Mouse (Mus musculus) spleen, embryonic (tissue): ENCODE data around the gene P2ry12.

Experiments
- CTCF ChIA-PET: fragments of 350-600 bp; sonication (Branson Sonifier 250); formaldehyde crosslinking; loops from one replicate; lab custom pipeline; 2022; lab: Charles Lee

P2ry12 gene

DNA sequence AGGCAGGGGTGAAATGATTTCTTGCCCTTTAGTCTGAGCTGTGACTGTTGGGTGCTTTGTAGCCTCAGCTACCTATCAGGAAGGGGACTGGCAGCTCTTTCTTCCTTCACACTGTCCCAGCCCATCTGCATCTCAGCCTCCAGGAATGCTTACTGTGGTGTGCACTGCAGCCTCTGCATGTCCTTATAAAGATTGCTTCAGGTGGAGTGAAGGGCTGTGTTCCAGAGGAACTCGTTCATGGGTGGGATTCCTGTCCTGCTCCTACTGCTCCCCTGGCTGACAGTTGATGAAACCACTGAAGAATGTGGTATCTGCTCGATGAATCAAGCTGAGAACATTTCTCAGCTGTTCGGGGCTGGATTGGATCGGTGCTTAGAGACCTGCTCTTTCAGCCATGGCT, 75.3 kb downstream of the P2ry12 start:
- CTCF ChIA-PET = interaction anchor here (0.7 kb wide), 1 partner anchor 478 kb away, joined by 3 read pairs; no protein-coding TSS in a partner anchor

DNA sequence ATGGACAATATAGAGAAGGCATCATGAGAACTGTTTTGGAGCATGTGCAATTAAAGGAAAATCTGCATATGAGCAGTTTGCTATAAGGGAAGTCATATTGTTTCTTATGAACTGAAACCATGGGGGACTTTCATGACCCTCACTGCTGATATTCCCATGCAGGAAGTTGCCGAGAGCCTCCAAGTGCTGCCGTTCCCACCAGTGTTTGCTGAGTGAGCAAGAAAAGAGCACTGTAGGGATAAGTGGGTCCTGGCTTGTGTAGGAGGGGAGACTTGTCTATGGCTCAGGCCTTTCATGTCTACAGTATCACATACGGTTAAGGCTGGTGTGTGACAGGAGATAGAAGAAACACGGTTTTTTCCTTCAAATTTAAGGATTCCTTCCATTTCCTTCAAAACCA, 77.0 kb downstream of the P2ry12 start:
- CTCF ChIA-PET = no interaction called here

DNA sequence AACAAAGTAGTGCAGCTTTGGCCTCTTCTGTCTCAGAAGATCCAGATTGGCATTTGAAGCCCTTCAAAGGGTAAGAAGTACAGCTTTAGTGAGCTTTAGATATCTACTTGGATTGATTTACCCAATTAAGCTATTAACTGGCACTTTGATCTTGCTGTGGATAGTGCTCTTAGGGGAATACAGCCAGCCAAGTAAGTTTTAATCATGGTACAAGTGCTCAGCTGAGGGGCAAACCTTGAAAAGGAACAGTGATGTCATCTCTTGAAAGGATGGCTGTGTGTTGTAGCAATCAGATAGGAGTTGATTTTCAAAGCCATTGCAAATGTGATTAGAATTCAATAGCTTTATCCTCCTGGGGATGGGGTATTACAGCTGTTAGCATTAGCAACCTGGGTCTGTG, 80.5 kb downstream of the P2ry12 start:
- CTCF ChIA-PET = no interaction called here

DNA sequence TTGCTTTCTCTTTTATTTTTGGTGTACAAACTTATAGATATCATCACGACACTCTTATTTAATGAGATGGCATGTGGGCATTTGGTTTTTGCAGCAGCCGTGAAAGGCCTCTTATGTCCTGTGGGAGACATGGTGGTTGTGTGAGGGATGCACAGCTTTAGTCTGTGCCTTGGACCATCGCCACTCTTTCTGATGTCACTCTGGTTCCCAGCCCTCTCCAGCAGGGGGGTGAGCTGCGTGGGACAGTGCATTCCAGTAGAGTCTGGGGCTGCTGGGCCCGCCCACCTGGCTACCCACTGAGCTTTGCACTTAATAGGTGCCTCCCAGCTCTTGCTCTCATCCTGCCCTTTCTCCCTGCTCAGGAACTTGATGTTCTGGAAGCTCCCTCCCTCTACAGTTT, 81.5 kb downstream of the P2ry12 start:
- CTCF ChIA-PET = no interaction called here

DNA sequence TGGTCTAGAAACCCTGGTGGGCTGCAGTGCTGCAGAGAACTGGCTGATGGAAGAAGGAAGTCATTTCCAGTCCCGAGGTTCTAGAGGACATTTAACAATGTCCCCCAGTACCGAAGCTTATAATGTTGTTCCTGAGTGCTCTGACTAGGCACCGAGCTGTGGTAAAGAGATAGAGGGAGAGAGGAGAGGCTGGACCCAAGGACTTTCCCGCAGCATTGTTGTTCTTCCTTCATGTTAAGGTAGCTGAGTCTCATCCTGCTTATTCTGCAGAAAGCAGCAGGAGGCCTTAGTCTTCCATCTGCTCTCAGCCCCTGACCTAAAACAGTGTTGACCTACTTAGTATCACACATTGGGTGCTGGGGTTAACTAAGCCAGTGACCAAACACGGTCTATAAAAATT, 85.8 kb downstream of the P2ry12 start:
- CTCF ChIA-PET = no interaction called here

DNA sequence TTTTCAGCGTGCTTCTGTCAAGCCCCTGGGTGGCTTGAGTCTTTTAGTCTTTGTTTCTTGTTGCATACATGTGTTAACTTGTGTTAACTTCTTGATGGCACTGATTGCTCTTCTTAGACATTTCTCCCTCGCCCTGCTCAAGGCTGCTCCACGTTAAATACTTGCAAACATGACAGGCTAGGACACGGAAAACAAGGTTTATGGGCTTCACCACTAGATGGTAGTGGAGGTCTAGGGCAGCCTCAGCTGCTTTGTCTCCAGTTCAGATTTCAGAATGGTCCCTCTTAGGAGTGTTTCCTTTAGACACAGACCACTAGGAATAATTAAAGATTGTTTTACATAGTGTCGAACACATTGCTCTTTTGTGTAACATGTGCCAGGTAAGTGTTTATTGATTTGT, 87.4 kb downstream of the P2ry12 start:
- CTCF ChIA-PET = interaction anchor here (0.6 kb wide), 1 partner anchor 325 kb away, joined by 3 read pairs; no protein-coding TSS in a partner anchor

GRCm38 (mm10) chr3:59174426-59175154, 88.1 kb downstream of the P2ry12 start:
- CTCF ChIA-PET = no interaction called here

GRCm38 (mm10) chr3:59169921-59170627, 92.6 kb downstream of the P2ry12 start:
- CTCF ChIA-PET = no interaction called here

DNA sequence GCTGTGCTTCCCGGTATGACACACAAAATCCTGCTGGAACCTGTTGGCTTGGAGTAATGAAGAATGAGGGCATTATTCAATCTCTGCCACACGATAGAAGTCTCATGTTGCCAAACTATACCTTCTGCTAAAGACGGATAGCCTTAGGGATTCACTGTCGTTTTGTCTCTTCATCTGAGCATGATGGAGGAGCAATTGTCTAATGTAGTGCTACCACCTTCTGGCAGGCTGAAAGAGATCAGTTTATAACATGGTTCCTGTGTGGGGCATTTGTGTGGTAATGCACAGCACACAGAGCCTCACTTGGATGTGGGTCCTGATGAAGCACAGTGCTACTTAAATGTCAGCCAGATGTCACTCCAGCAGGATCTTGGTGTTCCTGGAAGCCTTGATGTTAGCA, 93.5 kb downstream of the P2ry12 start:
- CTCF ChIA-PET = interaction anchor here (0.5 kb wide), 1 partner anchor 815 kb away, joined by 4 read pairs; no protein-coding TSS in a partner anchor

GRCm38 (mm10) chr3:59168476-59168875, 94.2 kb downstream of the P2ry12 start:
- CTCF ChIA-PET = interaction anchor here (0.5 to 0.7 kb wide), 2 partner anchors 91 to 814 kb away, joined by 3 to 4 read pairs; no protein-coding TSS in a partner anchor

GRCm38 (mm10) chr3:59167417-59168054, 95.1 kb downstream of the P2ry12 start:
- CTCF ChIA-PET = interaction anchor here (0.6 kb wide), 1 partner anchor 13 kb away, joined by 5 read pairs; no protein-coding TSS in a partner anchor
